Mouse (Mus musculus) megakaryocyte, embryonic 14.5 days (primary cell): ENCODE measurements around the gene Rasa2. TPM values are rescaled to one million over a fixed set of nuclear protein-coding genes. Genes with fewer than 3 reads are reported as not detected.
A peak's percentile ranks its signal among the peaks of the same experiment; 100 is the strongest.

Source experiments
- H3K27me3 ChIP-seq: replicated peaks from 2 replicates; pipeline ENCODE3; 2012; ENCODE audit warnings: inconsistent platforms
- H3K36me3 ChIP-seq: replicated peaks from 2 replicates; pipeline ENCODE3; 2012; ENCODE audit warnings: low read length, inconsistent platforms, mixed read lengths
- H3K4me1 ChIP-seq: 2 replicates; pipeline ENCODE4 v1.6.1; 2012; ENCODE audit warnings: inconsistent platforms
- H3K4me3 ChIP-seq: replicated peaks from 2 replicates; pipeline ENCODE3; 2012; ENCODE audit warnings: moderate library complexity, mild to moderate bottlenecking, inconsistent platforms
- H3K9me3 ChIP-seq: 2 replicates; pipeline ENCODE4 v1.6.1; 2012; ENCODE audit warnings: inconsistent platforms
- FLI1 ChIP-seq: IDR thresholded peaks from 2 replicates; pipeline ENCODE4 v1.6.1; 2012; ENCODE audit warnings: low read length, inconsistent platforms, mixed read lengths
- GATA1 ChIP-seq: IDR thresholded peaks from 3 replicates; pipeline ENCODE4 v1.6.1; 2012; ENCODE audit warnings: mixed read lengths, low read length, inconsistent platforms, borderline replicate concordance
- polyA plus RNA-seq: library from polyadenylated mRNA; stranded (reverse); fragments of >175 nt; gene quantifications from 2 replicates; pipeline ENCODE4 v1.2.3, GENCODE M21; 2012; ENCODE audit warnings: low replicate concordance; ENCODE audit not compliant: insufficient read depth

Rasa2 gene
- polyA plus RNA-seq, 1 experiment: 0.38 TPM

DNA sequence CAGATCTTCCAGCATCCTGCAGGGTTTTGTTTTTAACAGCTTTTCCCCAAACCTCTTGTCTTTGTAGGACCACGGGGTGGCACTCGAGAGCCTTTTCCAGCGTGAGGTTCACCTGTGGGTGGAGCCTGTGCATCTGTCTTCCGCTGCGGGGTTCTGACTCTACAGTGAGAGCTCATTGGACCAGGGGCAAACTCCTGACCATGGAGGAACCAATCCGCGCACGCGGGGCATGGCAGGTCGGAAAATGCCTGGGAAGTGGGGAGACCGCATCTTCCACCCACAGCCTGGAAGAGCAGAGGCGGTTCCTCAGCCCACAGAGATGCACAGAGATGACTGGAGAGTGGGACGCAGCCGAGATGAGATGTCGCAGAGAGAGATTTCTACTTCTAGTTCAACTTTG is 38.5 kb upstream of the Rasa2 start:
- TF ChIP-seq GATA1 (no peak), FLI1 (no peak)
- H3K27me3 ChIP-seq: no peaks in the 10 kb centered on the region
- H3K9me3 ChIP-seq: peaks cover 3% of the 10 kb centered on the region; the same call in 1 of the 2 replicates
- peak overlapping the region; percentile 89 for H3K4me3 ChIP-seq
- H3K4me1 ChIP-seq: peaks cover 28% of the 10 kb centered on the region
- no peaks in the 10 kb centered on the region for H3K36me3 ChIP-seq

DNA sequence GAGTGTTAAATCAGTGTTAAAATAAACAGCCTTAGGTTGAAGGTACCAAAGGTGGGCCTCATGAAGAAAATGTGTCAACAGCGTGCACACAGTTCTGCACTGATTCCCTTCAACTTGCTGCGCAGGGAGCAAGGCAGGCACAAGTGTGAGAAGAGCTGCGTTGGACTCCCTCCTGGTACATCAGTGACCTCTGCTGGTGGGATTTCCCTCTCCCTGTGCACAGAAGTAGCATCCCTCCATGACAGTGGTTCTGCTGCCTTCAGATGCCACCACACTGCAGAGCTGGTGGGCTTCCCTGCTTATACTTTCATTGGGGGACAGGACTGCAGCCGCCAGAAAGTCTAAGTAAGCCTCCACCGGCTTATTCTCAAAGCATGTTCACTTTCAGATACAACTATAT is 37.2 kb upstream of the Rasa2 start:
- TF ChIP-seq FLI1 (no peak), GATA1 (no peak)
- Histone ChIP-seq H3K27me3 (peaks cover 2% of the 10 kb centered on the region), H3K9me3 (peaks cover 3% of the 10 kb centered on the region; the same call in 1 of the 2 replicates), H3K36me3 (no peaks in the 10 kb centered on the region), H3K4me1 (peaks cover 26% of the 10 kb centered on the region), H3K4me3 (no peak overlapping the region)

DNA sequence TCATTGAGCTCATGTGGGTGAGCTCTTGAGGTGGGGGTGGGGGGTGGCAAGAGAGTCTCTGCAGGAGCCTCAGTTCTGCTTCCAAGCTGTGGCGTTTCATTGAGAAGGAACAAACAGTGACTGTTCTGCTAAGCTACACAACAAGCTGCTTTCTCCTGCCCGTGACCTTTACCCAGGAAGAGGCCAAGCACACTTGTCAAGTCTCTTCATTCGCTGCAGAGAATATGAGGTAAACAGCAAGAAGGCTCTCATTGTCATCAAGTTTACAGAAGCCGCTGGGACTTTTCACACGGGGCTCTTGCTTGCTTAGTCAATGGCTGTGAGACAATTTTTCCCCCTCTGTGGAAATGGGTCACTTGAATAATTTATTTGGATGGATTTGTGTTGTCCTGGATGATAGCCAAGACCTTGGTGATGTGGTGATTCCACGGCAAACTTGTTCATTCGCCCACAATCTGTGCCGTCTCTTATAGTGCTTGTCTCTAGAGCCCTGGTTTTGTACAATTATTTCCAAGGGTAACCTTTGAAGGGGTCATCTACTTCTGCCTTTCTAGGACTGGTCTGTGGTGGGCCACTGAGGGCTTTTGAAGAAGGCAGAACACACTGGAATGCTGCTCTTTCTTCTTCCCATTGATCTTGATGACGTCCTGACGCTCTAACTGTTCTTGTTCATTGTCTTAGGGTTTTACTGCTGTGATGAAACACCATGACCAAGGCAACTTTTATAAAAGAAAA is 29.3 kb upstream of the Rasa2 start:
- Histone ChIP-seq H3K36me3 (peaks cover 4% of the 10 kb centered on the region), H3K4me1 (peaks cover 6% of the 10 kb centered on the region; the same call in 1 of the 2 replicates), H3K4me3 (no peak overlapping the region), H3K9me3 (peaks cover 22% of the 10 kb centered on the region), H3K27me3 (peaks cover 2% of the 10 kb centered on the region)
- TF ChIP-seq FLI1 (no peak), GATA1 (no peak)

DNA sequence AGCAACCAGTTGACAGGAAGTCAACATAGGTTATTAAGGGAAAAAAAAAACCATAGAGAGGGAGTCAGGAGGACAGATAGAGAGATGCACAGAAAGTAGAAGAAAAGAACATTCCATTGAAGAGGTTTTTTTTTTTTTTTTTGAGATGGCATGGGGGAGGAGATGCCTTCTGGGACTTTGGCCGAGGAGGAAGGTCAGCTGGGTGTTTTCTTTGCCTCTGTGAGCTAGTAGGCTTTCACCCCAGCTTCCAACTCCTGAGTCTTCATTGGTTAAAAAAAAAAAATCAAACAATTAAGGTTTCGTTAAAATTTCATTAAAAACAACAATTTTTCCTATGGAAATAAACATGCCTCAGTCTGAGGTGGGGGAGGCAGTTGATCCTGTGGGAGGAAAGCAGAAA is 28.4 kb upstream of the Rasa2 start:
- no peak overlapping the region for H3K4me3 ChIP-seq
- peaks cover 6% of the 10 kb centered on the region; the same call in 1 of the 2 replicates for H3K4me1 ChIP-seq
- peaks cover 22% of the 10 kb centered on the region for H3K9me3 ChIP-seq
- TF ChIP-seq FLI1 (no peak), GATA1 (no peak)
- H3K36me3 ChIP-seq: peaks cover 4% of the 10 kb centered on the region
- peaks cover 2% of the 10 kb centered on the region for H3K27me3 ChIP-seq

DNA sequence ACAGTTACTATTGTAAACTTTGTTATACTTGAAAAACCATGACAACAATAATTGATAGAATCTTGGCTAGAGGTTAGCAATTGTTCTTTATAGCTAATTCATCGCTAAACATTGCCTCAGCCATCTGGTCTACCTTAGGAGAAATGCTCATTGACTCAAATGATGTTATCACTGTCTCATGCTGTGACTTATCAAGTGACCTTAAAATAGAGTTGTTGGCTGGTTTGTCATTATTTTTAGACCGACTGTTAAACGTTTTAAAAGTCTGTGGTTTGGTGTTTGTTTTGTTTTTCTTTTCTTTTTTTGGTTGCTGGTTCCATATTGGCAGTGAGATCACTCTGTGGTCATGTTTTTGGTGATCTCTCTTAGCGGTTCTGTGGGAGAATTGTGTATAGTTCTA is 22.1 kb upstream of the Rasa2 start:
- Histone ChIP-seq H3K4me1 (peaks cover 54% of the 10 kb centered on the region), H3K4me3 (no peak overlapping the region), H3K27me3 (peaks cover 15% of the 10 kb centered on the region), H3K36me3 (no peaks in the 10 kb centered on the region), H3K9me3 (no peaks in the 10 kb centered on the region)
- TF ChIP-seq FLI1 (no peak), GATA1 (no peak)

DNA sequence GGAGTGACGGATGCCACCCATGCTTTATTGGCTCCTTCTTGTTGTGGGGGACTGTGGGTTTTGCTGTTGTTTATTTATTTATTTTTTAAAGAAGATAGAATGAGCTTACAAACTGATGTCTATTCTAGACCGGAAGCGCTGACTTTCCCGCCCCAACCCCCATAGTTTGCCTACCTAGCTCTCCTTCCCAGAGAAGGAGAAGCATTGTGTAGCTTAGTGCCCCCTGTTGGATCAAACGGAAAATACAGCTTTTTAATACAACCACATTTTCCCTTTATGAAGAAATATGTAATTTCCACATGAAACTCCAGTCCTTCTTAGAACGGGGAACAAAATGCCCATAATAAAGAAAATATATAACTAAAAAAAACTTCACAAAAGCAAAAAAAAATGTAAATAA is 21.3 kb upstream of the Rasa2 start:
- H3K4me3 ChIP-seq: no peak overlapping the region

DNA sequence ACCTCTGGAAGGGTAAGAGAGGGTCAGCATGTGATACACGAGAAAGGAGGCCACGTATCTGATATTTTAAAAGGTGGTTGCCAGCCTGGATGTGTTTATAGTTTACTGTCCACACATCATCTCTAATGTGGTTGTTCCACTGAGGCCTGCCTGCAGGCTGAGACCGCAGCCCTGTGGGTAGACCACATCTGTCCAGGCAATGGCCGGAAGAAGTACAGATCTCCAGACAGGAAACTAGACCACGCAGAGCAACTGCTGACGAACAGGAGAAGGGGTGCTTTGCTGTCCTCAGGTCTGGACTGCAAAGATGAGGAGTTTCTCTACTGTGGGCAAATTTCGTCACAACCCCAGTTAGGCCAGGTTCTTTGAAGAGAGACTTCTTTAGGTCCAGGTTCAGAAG is 19.4 kb upstream of the Rasa2 start:
- peak overlapping the region; percentile 71 for H3K4me3 ChIP-seq
- no peaks in the 10 kb centered on the region for H3K36me3 ChIP-seq
- H3K27me3 ChIP-seq: peaks cover 28% of the 10 kb centered on the region
- no peaks in the 10 kb centered on the region for H3K9me3 ChIP-seq
- TF ChIP-seq GATA1: no peak
- no peak for TF ChIP-seq FLI1
- peaks cover 60% of the 10 kb centered on the region for H3K4me1 ChIP-seq

More for the DNA sequence above, 21.3 kb upstream of the Rasa2 start:
- TF ChIP-seq GATA1: no peak
- no peak for TF ChIP-seq FLI1
- peaks cover 15% of the 10 kb centered on the region for H3K27me3 ChIP-seq
- H3K9me3 ChIP-seq: no peaks in the 10 kb centered on the region
- no peaks in the 10 kb centered on the region for H3K36me3 ChIP-seq
- peaks cover 54% of the 10 kb centered on the region for H3K4me1 ChIP-seq

DNA sequence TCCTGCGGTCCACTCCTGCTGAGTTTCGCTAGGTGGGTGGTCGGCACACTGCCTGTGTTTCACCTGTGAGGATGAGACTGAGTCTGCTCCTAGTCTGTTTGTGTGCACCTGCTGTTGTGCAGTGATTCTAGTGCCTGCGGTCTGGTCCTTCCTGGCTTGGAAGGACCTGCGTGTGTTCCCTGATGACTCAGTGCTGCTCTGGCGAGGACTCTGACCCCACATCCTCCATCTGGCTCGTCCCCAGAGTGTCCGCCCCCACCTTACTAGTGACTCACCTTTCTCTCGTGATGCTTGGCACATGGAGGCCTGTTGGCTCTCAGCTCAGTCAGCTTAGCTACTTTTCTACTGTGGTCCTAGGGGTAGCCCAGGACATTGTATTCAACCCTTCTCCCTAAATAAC is 18.5 kb upstream of the Rasa2 start:
- Histone ChIP-seq H3K36me3 (no peaks in the 10 kb centered on the region), H3K27me3 (peaks cover 28% of the 10 kb centered on the region), H3K4me3 (peak overlapping the region; percentile 29), H3K4me1 (peaks cover 69% of the 10 kb centered on the region), H3K9me3 (no peaks in the 10 kb centered on the region)
- TF ChIP-seq GATA1 (no peak), FLI1 (no peak)

DNA sequence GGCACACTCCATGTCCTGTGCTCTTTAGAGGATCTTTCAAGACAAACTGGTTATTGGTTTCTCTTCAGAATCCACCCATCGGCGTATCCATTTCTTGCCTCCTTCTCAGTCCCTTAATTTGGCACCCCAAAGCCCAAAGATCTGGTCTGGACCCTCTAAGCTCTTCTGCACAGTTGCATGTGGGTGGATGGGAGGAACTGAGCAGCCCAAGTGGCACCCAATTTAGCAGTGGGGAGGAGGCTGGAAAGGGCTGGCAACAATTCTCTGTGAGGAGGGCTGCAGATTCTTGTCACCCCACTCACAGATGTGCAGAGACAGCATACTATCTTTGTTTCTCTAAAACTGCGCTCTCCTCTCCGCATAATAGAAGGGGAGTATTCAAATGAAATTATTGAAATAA is 17.9 kb upstream of the Rasa2 start:
- H3K9me3 ChIP-seq: no peaks in the 10 kb centered on the region
- H3K4me3 ChIP-seq: no peak overlapping the region
- peaks cover 28% of the 10 kb centered on the region for H3K27me3 ChIP-seq
- no peak for TF ChIP-seq GATA1
- no peak for TF ChIP-seq FLI1
- no peaks in the 10 kb centered on the region for H3K36me3 ChIP-seq
- peaks cover 67% of the 10 kb centered on the region for H3K4me1 ChIP-seq

DNA sequence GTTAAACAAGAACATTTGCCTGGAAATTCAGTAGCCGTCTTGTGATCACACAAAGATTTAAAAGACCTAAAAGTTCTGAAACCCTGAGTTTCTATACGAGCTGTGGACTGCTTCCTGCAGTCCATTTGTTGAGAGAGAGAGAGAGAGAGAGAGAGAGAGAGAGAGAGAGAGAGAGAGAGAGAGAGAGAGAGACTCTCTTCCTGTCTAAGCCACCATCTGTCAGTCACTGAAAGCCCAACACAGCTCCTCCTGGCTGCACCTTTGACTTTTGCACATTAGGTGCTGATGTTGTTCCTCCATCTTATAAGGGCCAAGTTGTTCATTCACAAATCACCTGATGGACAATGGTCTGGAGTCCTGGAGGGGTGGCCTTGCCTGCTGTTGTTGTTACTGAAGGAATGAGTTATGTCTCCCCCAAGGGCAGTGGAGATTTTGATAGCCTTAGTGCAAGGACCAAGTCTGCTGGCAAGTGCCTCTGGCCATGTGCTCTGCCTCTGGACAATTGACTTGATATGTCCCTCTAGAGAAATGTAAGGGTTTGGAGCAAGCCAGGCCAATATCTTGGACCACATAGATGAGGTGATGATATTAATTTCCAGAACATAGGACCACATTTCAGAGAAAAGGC is 15.4 kb upstream of the Rasa2 start:
- H3K36me3 ChIP-seq: no peaks in the 10 kb centered on the region
- H3K9me3 ChIP-seq: peaks cover 12% of the 10 kb centered on the region
- H3K27me3 ChIP-seq: peaks cover 32% of the 10 kb centered on the region
- H3K4me1 ChIP-seq: peaks cover 45% of the 10 kb centered on the region
- H3K4me3 ChIP-seq: no peak overlapping the region
- TF ChIP-seq FLI1 (no peak), GATA1 (no peak)
